Mouse (Mus musculus) lung, adult 2 months (tissue): ENCODE results near the gene Calhm4.

ENCODE experiments used
- CTCF ChIP-seq: fragments of 200-500 bp; IDR thresholded peaks from 2 replicates; pipeline ENCODE4 v1.5.1; 2011; ENCODE audit warnings: mild to moderate bottlenecking, low read length, control low read depth; ENCODE audit not compliant: insufficient read depth
- POLR2A ChIP-seq: fragments of 200-500 bp; IDR thresholded peaks from 2 replicates; pipeline ENCODE4 v1.6.1; 2011; ENCODE audit warnings: low read depth, mild to moderate bottlenecking, control low read depth, low read length, borderline replicate concordance; ENCODE audit errors: extremely low read depth

DNA sequence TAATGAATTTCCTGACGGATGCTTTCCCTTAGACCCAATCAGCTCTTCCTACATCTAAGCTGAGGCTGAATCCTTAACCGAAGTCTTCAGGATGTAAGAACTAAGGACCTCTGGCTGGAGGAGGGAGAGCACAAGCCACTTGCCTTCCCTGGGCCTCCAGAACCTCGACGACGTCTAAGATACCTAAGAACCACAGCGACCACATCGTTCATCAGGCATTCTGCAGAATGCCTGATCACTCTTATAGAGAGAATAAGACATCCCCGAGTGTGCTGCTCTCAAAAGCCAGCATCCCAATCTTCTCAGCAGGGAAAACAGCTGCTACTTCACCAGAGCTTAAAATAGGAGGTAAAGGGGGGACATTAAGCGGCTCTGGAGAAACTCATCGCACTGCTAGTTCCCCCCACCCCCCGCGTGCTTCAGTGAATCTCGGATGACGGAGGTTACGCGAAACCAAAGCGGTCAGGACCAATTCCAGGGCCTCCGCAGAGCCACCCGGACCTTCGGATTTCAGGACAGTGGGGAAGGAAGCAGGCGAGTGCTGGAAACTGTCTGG, 25.3 kb downstream of the Calhm4 start:
- TF ChIP-seq CTCF (no peak), POLR2A (no peak)
